Mouse (Mus musculus): ENCODE data around the gene Rasgef1a.

The Rasgef1a gene

DNA sequence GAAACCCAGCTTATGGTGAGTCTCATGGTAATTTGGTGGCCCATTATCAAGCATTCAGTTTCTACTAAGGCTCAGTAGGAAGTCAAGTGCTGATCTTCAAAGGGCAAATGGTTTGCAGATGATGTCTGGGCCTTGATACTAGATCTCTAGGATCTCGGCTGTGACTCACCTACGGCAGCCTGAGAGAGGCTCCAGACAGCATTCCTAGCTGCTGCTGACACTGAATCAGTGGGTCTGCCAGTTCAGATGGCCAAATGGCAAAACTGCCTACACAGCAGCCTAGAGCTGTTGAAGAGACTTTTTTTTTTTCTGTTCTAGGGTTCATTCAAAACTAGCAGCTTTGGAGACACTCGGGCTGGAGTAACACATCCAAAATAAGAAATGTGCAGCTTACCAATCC lies 15.8 kb downstream of the Rasgef1a start:
- no peak for DNase-seq (ENCODE audit: low spot score)

DNA sequence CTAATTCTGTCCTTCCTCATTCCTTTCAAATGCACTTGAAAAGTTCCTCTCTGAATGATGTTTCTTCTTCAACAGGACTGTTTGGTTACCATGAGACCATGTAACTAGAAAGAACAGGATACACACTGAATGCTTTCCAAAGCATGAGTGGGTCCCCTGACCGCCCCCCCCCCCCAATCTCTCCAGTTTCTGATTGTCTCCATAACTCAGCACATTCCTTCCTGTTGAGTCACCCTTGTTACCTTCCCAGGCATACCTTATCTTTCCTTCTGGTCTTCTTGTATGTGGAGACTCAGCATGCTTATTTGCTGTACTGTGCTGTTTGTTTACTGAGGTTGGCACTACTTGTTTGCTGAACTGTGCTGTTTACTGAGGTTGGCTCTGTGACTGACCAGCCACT lies 20.2 kb downstream of the Rasgef1a start:
- no peak for DNase-seq (ENCODE audit: low spot score)

DNA sequence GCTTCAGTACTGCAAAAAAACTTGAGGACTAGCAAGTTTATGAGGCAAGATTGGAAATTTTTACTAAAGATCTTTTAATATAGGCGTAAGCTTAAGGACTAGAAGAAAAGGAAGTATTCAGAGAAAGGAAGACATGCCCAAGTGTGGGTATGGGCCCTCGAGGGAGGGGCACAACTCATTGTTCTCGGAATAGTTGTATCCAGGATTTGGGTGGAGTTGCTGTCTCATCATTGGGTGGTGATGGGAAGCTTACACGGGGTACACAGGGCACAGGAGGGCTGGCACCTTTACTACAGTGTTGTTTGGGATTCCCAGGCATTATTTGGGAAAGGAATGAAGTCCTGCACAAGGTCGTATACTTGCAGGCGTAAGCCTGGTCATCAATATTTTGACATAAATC lies 24.4 kb downstream of the Rasgef1a start:
- no peak for DNase-seq (ENCODE audit: low spot score)

DNA sequence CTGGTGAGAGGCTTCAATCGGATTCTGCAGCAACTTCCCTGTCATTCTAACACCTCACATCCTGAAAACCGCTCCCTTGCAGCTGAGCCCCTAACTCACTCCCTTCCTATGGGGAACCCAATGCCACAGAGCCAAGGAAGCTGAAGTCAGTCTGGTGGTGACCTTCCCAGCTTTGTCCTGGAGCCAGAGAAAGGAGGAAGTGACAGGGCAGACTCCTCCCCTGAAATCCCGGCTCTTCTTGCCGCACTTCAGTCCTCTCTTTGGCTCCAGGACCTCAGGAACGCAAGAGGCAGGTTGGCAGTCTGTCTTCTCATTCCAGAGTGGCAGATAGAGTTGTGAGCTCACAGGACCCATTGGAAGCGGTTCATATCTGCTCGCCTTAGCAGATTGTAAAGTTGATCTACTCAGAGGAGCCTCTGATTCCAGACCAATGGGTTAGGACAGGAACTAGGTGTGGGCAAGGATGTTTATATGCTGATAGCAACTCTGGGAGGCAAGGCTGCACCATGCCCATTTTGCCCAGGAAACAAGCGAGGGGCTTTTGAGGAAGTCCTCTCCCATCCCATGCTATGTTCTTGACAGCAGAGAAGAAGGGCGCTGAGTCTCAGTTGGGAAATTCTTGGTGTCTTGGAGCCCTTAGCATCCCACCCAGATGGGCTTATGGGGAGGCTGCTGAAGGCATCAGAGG lies 25.0 kb downstream of the Rasgef1a start:
- DNase-seq (ENCODE audit: low spot score) = no peak

DNA sequence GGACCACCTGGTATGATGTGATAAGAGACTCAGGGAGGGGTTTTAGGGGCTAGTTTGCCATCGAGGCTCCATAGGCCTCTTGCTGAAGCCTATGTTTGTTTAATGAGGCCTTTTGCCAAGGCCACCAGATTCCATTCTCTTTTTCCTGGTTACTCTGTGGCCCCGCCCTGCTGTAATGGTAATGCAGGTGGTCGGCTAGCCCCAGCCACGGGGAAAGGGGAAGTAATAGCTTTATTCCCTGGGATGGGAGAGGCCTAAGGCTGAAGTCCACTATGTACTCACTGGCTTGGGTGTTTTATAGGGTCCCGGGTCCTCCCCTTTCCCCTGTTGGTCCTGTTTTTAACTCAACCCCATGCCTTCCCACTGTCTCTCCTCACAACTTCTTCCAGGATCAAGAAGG lies 25.6 kb downstream of the Rasgef1a start:
- DNase-seq (ENCODE audit: low spot score) = no peak

DNA sequence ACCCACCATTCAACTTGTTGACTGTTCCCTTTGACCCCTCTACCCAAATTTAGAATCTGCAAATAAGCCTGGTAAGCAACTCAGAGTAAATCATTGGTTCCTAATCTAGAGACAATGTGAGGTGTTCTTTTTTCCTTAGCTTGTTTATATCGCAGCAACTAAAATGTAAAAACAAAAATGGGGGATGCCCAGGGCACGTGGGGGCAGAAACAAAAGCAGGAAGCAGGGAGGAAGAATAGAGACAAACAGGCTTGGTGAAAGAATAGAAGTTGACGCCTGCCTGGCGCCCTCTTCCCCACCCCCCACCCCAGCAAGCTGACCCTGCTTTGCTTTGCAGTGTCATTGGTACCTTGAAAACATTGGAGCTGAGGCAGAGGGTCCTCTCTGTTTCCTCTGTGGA lies 33.9 kb downstream of the Rasgef1a start:
- DNase-seq (ENCODE audit: low spot score) = no peak

DNA sequence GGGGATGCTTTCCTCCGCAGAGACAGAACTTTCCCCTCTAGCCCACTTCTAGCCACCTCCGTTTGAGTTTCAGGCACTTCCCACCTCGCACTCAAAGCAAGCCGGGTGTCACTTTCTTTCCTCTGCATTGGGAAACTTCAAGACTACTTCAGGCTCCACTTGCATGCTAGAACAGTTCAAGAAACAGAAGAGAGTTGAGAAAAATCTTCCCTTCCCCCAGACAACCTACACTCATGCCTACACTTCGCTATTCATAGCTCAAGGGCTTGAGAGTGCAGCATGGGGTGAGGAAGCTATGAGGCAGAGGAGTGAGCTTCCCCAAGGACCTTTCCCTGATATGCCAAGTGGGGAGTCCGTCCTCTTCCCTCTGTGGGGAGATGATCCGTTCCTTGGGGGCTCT lies 34.7 kb downstream of the Rasgef1a start:
- DNase-seq (ENCODE audit: low spot score) = no peak

DNA sequence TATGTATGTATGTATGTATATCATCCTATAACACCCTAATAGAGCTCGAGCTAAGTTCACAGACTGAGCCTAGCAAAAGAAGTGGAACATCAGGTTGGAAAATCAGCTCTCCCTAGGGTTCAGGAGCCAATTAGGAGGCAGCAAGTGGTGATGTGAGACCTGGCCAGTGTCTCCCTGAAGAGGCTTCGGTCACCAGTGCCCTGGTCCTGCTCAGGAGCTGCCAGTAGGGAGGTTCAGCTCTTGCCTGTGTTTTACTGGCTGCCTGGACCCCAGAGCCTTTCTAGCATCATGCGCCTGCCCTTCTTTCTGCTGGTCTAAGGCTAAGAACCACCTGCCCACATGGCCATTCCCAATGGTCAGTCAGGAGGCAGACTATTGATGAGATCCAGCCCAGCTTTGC lies 35.3 kb downstream of the Rasgef1a start:
- DNase-seq (ENCODE audit: low spot score) = no peak

DNA sequence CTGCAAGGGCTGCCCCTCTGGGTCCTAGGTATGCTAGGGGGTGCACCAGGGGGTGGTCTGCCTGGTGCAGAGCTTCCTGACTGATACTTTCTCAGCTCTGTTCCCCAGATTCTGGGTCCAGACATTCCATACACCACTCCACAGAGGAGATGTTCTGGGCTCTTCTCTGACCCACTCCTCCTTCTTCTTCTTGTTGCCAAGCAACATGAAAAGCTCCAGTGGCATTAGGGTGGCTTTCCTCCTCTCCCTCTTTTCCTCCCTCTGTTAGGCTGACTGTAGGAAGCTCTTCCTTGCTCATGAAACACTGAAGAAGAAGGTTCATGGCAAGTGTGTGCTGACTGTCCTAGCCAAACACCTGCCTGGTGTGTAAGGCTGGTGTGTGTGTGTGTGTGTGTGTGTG lies 35.7 kb downstream of the Rasgef1a start:
- DNase-seq (ENCODE audit: low spot score) = no peak

DNA sequence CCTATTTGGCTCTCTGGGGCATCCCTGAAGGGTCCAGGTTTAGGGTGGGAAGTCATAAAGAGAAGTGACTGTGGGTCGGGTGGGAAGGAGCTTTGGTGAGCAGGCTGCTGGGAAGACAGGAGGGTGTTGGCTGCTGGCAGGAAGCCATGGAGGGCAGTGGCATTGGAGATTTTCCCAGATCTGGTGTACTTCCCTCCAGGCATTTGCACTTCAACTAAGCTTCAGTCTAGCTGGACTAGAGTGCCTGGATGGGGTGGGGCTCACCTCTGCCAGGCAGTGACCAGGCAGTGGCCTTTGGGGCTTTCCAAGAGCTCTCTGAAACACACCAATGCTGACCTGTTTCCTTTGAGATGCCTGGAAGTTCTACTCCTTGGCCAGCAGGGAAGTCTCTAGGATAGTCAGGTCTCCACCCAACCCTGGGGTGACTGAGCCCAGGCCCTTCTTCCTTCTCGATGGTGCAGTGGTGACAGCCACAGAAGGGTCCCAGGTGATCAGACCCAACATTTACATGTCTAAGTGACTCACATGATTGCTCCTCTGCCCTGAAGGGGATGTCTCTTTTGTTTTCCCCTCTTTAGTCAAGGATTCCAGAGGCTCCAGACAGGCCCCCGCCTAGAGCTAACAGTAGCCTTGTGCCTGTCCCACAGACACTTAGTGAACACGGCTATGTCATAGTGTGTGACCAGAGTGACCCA lies 36.7 kb downstream of the Rasgef1a start:
- no peak for DNase-seq (ENCODE audit: low spot score)

DNA sequence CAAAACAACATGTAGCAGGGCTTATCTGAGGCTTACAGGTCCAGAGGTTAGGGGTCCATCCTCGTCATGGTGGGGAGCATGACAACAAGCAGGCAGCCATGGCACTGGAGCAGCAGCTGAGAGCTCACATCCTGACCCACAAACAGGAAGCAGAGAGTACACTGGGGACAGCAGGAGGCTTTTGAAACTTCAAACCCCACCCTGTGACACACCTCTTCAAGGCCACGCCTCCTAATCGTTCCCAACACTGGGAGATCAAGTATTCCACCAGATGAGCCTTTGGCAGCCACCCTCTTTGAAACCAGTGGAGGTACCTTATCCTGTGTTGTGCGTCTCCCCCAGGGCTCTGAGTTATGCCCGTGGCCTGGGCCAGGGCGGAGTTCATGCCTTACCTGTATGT lies 38.5 kb downstream of the Rasgef1a start:
- DNase-seq (ENCODE audit: low spot score) = no peak

DNA sequence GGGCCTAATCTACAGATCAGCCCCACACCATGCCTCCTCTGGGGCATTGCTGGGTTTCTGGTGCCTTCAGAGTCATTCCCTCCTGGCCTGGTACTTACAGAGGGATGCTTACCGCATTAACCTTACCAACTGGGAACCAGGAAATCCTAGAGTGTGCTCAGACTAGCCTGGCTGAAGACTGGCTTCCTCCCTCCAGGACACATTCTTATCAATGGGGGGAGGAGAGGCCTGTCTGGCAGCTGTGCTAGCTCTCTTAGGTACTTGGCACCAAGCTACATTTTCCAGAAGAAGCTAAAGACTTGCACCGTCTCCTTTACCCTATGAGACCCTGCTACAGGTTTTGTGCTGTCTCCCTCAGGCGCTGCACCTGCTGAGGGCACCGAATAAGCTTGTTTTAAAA lies 40.2 kb downstream of the Rasgef1a start:
- DNase-seq (ENCODE audit: low spot score) = no peak

DNA sequence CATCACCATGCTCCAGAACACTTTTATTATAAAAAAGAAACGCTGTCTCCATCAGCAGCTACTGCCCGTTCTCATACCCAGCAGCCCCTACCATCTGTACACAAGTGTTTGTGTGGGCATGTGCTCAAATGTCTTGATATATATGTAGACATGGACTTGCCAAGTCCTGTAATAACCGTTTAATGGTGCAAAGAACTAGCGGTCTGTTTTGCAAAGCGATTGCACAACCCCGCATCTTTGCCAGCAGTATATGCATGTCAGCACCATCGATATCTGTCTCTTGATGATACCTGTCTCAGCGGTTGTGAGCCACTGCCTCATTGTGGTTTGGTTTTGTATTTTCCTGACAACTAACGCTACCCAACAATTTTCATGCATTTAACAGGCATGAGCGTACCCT lies 44.0 kb downstream of the Rasgef1a start:
- no peak for DNase-seq (ENCODE audit: low spot score)

DNA sequence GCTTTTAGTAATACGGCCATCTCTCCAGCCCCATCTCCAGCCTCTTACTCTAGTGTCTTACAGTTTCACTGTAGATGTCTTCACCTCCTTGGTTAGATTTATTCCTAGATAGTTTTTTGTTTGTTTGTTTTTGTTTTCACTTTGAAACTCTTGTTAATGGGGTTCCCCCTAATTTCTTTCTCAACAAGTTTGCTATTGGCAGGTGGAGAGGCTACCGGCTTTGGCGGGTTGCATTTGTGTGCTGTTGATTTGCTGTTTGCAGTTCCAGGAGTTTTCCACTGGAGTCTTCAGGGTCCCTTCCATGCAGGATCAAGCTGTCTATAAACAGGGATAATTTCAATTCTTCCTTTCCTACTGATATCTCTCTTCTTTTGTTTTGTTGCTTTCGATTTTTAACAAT lies 50.0 kb downstream of the Rasgef1a start:
- DNase-seq (ENCODE audit: low spot score) = no peak

DNA sequence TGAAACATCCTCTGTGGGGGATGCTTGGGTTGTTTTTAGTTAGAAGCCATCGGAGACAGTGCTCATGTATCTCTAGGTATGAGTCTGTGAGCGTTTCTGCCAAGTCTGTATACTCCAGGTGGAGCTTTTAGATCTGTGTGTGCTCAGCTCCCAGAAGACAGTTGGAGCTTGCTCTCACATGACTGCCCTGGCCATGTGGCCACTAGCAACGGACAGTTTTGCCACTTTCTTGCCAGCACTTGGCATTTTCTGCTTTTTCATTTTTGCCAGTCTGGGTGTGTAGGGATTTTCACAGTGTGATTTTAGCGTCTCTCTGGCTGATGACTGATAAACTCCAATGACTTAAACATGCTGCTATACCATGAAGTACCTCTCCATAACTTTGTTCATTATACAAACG lies 52.0 kb downstream of the Rasgef1a start:
- no peak for DNase-seq (ENCODE audit: low spot score)

DNA sequence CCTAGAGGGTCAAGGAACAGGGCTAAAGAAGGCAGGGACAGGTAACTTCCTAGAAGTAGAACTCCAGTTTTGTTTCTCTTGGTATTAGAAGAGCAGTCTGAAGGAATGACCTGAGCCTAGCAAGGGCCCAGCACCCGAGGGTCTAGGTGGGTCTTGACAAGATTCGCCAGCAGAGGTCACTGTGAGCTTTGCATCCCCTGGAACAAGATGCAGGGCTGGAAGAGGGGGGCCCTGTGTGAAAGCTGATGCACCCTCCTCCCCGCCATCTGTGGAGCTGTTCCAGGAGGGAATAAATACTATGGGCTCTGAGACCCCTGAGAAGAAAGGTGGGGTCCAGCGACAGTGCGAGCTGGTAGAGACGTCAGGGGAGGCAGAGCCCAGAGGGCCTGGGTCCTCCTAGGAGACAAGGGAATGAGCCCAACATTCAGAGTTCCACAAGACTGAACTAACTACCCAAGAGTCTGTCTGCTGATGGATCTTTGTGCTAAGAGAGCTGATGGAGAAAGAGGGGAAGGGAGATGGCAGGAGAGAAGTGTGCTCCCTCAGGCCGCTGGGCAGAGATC lies 53.8 kb downstream of the Rasgef1a start:
- DNase-seq (ENCODE audit: low spot score) = peak; percentile 79

DNA sequence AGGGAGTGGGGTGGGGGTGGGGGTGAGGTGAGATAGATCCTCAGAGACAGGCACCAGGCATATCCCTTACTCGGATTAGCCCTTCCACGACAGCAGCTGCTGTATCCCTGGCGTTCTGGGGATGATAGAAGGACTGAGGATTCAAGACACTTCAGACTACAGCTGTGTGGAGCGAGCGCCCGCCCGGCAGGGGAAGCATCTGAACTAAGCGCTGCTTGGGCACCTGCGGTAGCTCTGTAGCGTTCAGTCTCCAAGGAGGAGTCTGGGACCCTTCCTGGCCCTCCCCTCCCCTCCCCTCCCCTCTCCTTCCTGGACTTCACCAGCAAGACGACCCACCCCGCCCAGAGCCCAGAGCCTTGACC lies 54.6 kb downstream of the Rasgef1a start:
- peak; percentile 45 for DNase-seq (ENCODE audit: low spot score)

DNA sequence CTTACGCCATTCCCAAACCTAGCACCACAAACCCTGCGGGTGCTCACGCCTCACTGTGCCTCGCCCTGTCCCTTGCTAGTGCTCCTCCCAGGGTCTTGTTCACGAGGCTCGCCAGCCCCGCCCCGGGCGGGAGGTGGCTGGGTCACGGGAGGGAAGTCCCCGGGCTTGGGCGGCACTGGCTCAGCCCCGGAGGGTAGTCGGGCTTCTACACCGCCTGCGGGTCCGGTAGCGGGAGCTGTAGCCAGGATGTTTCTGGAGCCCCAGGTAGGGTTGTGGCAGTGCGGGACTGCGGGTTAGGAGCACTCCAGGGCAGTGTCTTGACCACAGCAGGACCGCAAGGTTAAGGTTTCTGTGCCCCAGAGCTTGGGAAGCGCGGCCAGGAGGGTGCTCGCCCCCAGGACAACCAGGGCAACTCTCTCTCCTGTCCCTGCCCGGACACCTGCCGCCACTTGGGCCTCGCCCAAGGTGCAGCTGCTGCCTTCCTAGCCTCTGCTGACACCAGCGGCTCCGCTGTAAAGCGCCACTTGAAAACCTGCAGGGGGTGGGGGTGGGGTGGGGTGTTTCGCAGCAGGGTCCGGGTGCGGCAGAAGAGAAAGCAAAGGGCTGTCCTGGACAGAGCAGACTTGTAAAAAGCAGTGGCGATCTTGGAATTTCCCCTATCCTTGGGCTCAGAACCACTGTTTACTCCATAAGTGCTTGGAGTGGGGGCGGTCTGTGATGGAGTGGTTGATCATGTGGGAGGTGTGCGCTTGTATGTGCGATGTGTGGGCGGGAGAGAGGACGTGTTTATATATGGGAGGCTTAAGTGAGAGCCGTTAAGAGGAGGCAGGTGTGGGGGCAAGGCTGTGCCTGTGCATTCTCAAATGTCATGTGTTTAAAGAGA lies 55.2 kb downstream of the Rasgef1a start:
- DNase-seq (ENCODE audit: low spot score) = peak; percentile 46

DNA sequence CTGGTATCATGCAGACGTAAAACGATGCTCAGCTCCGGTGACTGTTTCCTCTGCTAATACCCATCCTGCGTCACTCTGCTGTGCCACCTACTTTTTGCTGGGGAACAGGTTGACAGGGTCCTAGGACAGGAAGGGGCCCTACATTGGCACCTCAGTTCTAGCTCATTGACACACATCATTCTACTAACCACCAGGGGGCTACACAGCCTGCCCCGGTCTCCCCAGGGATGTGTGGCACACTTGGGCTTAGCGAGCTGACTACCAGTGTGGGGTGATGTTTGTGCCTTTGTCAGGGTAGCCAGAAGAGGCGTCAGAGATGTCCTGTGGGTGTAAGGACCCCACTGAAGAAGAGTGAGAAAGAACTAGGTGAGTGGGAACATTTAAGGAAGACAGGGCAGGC lies 56.5 kb downstream of the Rasgef1a start:
- DNase-seq (ENCODE audit: low spot score) = no peak

DNA sequence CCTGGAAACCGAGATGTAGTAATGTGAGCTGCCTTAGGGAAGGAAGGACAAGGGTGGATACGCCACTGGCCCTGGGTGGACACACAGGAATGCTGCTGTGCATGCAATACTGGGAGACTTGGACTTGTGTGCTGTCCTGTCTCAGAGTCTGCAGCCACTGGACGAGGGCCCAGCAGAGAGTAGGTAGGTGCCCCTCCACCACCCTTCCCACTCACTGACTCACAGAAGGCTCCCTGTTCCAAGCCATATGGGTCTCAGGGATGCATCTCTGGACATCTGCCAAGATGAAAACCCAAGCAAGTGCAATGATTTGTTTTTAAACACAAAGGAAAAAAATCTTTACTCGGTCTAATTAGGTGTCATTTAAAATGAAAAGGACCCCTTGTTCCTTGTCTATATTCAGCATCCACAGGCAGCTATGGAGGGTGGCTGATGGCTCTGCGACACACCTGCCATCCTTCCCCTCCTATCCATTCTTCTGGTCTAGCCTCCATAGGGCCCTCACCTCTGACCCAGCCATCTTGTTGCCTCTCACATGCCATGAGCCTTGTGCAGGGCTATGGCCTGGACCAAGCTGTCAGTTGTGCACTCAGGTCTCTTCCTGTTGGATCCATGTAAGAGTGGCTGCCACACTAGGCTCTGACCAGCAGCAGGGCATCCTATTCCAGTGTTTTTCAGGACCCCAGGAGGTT lies 59.2 kb downstream of the Rasgef1a start:
- no peak for DNase-seq (ENCODE audit: low spot score)

DNA sequence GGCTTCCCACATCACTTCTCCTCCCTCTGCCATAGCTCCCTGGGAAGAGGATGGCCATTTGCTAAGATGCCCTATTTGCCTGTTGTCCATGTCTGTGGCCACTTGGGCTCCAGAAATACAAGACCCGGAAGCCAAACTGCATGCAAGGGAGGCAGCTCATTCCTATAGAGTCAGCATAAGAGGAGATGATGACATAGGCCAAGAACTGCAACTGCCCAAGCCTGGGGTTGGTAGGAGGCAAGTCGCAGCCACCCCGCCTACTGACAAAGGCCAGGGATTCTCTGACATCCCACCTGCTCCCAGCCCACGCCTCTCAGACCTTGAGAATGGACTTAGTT lies 59.7 kb downstream of the Rasgef1a start:
- no peak for DNase-seq (ENCODE audit: low spot score)

DNA sequence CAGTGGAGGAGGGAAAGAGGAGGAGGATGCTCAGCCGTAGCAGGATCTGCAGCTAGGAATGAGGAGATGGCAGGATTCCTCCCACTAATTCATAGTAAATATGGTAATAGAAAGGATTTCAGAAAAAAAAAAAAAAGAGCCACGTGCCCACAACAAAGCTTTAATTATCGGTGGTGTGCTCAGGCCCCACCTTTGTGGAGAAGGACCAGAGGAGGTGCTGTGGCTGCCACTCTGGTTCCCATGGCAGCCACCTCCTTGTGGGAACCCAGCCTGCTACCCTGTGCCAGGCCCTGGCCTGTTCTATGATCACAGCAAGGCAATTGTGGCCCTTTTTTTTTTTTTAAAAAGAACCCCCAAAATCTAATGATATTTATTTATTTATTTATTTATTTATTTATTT lies 60.2 kb downstream of the Rasgef1a start:
- DNase-seq (ENCODE audit: low spot score) = no peak
